Mouse (Mus musculus) erythroblast, embryonic 14.5 days (primary cell): ENCODE data around the gene Fam20b.

Experiments
- GATA1 ChIP-seq: IDR thresholded peaks from 2 replicates; pipeline ENCODE4 v1.6.1; 2012; ENCODE audit warnings: low read length, inconsistent platforms, mixed read lengths
- TAL1 ChIP-seq: IDR thresholded peaks from 3 replicates; pipeline ENCODE4 v1.6.1; 2012; ENCODE audit warnings: low read length, inconsistent platforms, mixed read lengths

- TF ChIP-seq GATA1, result no peak
- TF ChIP-seq TAL1, result no peak
Observed at GRCm38 (mm10) chr1:156722089-156722488, 3.2 kb upstream of the Fam20b start.
